Mouse (Mus musculus) heart, postnatal 0 days (tissue): ENCODE results near the gene Plxnb1.

Source experiments
- CTCF ChIP-seq: IDR thresholded peaks from 2 replicates; pipeline ENCODE4 v1.5.1; 2016; ENCODE audit warnings: antibody characterized with exemption, control low read depth, low read depth
- EP300 ChIP-seq: IDR thresholded peaks from 2 replicates; pipeline ENCODE4 v1.6.1; 2016; ENCODE audit warnings: antibody characterized with exemption, low read depth

GRCm38 (mm10) chr9:109098366-109098765, 3.2 kb downstream of the Plxnb1 start:
- TF ChIP-seq CTCF (no peak), EP300 (no peak)
